Mouse (Mus musculus): ENCODE results near the gene Rad51b.

- TF ChIP-seq CHD1 (IDR thresholded peaks at IDR 0.05; ENCODE audit: low read depth, low read length) (0 out of 2 replicates have a peak, but pooled peaks have one; percentile 67), ZKSCAN1 (IDR thresholded peaks at IDR 0.05; ENCODE audit: borderline replicate concordance, low read depth, low read length) (no peak), EP300 (IDR thresholded peaks at IDR 0.05; ENCODE audit: low read length) (peak; percentile 93), ETS1 (conservative IDR thresholded peaks at IDR 0.05; ENCODE audit: low read depth, low read length) (peak; percentile 86), USF2 (conservative IDR thresholded peaks at IDR 0.05; ENCODE audit: low read depth, low read length) (no peak), ZNF384 (IDR thresholded peaks at IDR 0.05; ENCODE audit: low read depth, low read length) (no peak), POLR2A (IDR thresholded peaks at IDR 0.05; ENCODE audit: low read depth, low read length) (peak; percentile 46; the same call in 1 of the 2 replicates), CTCF (conservative IDR thresholded peaks at IDR 0.05 in 1 of 2, IDR thresholded peaks at IDR 0.05 in 1 of 2; ENCODE audit: low read depth in 2 of 2, low read length in 2 of 2) (no peak), ZMIZ1 (IDR thresholded peaks at IDR 0.05; ENCODE audit: low read depth, low read length) (no peak), MEF2A (IDR thresholded peaks at IDR 0.05; ENCODE audit: borderline replicate concordance, low read depth, low read length) (peak; percentile 85), BHLHE40 (IDR thresholded peaks at IDR 0.05; ENCODE audit: low read depth, low read length) (peak; percentile 78), CHD2 (IDR thresholded peaks at IDR 0.05; ENCODE audit: low read length) (peak; percentile 59), POLR2AphosphoS2 (IDR thresholded peaks at IDR 0.05; ENCODE audit: low read depth, low read length) (no peak), USF1 (IDR thresholded peaks at IDR 0.05; ENCODE audit: low read depth, low read length) (0 out of 2 replicates have a peak, but pooled peaks have one; percentile 19)
These were observed 544.2 kb downstream of the Rad51b start for GRCm38 (mm10) chr12:79841248-79841647.
